Mouse (Mus musculus): Measurements from ENCODE around the gene Rnf208. TPM values are rescaled to one million over a fixed set of nuclear protein-coding genes. Genes with fewer than 3 reads are reported as not detected.
A peak's percentile ranks its signal among the peaks of the same experiment; 100 is the strongest.

The Rnf208 gene
- polyA plus RNA-seq, 1 experiment: 145 TPM

DNA sequence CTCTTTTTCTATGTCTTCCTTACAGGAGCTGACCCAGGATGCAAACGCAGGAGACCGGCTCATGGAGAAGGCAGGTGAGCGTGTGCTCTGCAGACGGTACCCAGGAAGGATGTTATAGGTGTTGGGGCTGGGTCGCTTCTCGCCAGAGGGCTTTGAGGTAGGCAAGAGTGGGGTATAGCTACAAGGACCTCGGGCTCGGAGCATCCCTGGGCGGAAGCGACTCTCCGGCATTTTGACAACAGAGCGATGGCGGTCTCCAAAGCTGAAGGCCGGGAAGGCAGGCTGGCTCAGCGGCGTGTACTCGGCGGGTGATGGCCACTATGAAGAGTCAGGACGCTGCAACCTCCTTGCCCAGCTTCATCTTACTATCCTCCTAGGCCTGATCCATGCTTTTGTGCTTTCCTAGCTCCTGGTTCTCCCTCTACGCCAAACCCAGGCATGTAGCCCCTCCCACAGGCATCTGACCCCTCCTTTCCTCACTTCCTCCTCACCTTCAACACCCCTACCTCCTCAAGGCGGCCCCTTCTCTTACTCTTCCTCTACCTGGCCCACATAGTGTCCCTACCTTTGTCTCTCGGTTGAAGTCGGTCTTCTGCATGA lies 28.7 kb upstream of the Rnf208 start:
- WGBS: 75% methylated on average over 23 of the region's 23 CpGs
- TF ChIP-seq POLR2A (IDR thresholded peaks at IDR 0.05; ENCODE audit: low read depth, low read length): no peak
- no peak for TF ChIP-seq CTCF (IDR thresholded peaks at IDR 0.05; ENCODE audit: extremely low read depth, insufficient read length, insufficient replicate concordance, low read depth, low read length)
- Histone ChIP-seq H3K27ac (ENCODE audit: insufficient read depth, low read depth, low read length) (no peak overlapping the region), H3K4me1 (ENCODE audit: control insufficient read depth, insufficient read depth, insufficient read length, low read length) (peaks cover 10% of the 10 kb centered on the region), H3K36me3 (ENCODE audit: control insufficient read depth, insufficient read depth, low read length) (peaks cover 6% of the 10 kb centered on the region), H3K4me3 (ENCODE audit: low read depth, low read length) (no peak overlapping the region), H3K27me3 (ENCODE audit: control insufficient read depth, insufficient read depth, low read length) (no peaks in the 10 kb centered on the region)

DNA sequence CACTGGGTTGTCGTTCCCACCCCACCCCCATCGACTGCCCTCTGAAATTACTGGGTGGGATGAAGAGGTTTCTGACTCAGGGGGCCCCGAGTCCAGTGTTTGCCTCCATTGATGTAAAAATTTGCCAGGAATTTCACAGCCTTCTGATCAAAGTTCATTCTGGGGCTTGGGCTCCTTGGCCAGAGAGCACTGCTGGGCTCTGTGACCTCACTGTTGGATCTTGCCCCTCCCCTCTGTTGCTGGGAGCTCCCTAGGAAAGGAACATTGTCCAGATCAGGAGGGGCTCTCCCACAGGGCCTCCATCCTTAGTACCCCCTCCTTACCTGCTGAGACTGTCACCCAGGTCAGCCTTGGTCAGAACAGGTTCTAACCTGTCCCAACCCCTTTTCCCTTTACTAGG lies 27.6 kb upstream of the Rnf208 start, which contains the start of gene Stpg3:
Gene Stpg3 (minus strand): TSS at position 194 of the 400 bp plus-strand sequence.
- TF ChIP-seq POLR2A (IDR thresholded peaks at IDR 0.05; ENCODE audit: low read depth, low read length) (no peak), CTCF (IDR thresholded peaks at IDR 0.05; ENCODE audit: extremely low read depth, insufficient read length, insufficient replicate concordance, low read depth, low read length) (no peak)
- Histone ChIP-seq H3K4me3 (ENCODE audit: low read depth, low read length) (no peak within 1 kb of the TSS), H3K27ac (ENCODE audit: insufficient read depth, low read depth, low read length) (no peak within 1 kb of the TSS), H3K36me3 (ENCODE audit: control insufficient read depth, insufficient read depth, low read length) (peaks cover 2% of the 10 kb centered on the region), H3K27me3 (ENCODE audit: control insufficient read depth, insufficient read depth, low read length) (no peaks in the 10 kb centered on the region), H3K4me1 (ENCODE audit: control insufficient read depth, insufficient read depth, insufficient read length, low read length) (peaks cover 10% of the 10 kb centered on the region)
- 38% methylated on average over 3 of the region's 3 CpGs for WGBS

DNA sequence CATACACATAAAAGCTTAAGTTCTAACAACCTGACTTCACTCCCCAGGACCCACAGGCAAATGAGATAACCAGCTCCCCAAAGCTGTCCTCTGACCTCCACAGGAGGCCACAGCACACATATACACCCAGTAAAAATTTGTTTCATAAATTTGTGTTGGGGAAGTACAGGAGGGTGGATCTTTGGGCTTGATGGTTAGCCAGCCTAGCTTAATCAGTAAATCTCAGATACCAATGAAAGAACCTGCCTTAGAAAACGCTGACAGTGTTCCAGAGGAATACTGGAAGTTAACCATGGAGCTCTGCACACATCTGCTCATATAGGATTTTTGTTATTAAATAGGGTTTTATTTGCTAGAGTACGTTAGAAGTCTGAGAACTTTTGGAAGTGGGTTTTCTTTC lies 24.4 kb upstream of the Rnf208 start:
- no peak for TF ChIP-seq POLR2A (IDR thresholded peaks at IDR 0.05; ENCODE audit: low read depth, low read length)
- no peak for TF ChIP-seq CTCF (IDR thresholded peaks at IDR 0.05; ENCODE audit: extremely low read depth, insufficient read length, insufficient replicate concordance, low read depth, low read length)
- Histone ChIP-seq H3K4me3 (ENCODE audit: low read depth, low read length) (no peak overlapping the region), H3K4me1 (ENCODE audit: control insufficient read depth, insufficient read depth, insufficient read length, low read length) (peaks cover 2% of the 10 kb centered on the region; the same call in 1 of the 2 replicates), H3K36me3 (ENCODE audit: control insufficient read depth, insufficient read depth, low read length) (peaks cover 10% of the 10 kb centered on the region), H3K27ac (ENCODE audit: insufficient read depth, low read depth, low read length) (no peak overlapping the region), H3K27me3 (ENCODE audit: control insufficient read depth, insufficient read depth, low read length) (no peaks in the 10 kb centered on the region)
- WGBS: 63% methylated on average over 2 of the region's 2 CpGs

DNA sequence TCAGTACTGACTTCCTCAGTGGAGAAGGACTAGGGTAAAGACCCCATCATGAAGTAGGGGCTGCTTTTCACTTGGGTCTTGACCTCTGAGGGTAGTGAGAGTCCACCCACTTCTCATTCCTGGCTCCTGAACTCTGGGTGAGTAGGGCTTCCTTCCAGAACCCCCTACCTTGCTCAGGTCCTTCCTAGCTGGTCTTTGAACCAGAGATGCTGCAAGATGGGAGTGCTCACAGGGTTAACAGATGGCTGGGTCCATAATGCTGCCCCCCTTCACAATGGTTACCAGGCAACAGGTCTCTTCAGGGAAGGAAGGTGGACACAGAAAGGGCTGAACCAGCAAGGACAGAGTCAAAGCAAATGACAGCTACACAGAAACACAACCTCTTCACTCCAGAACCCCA lies 23.6 kb upstream of the Rnf208 start, which contains the start of gene Fam166a:
Gene Fam166a (plus strand): TSS at position 301 of the 400 bp plus-strand sequence.
- no peak within 1 kb of the TSS for H3K4me3 ChIP-seq (ENCODE audit: low read depth, low read length)
- peaks cover 2% of the 10 kb centered on the region; the same call in 1 of the 2 replicates for H3K4me1 ChIP-seq (ENCODE audit: control insufficient read depth, insufficient read depth, insufficient read length, low read length)
- H3K36me3 ChIP-seq (ENCODE audit: control insufficient read depth, insufficient read depth, low read length): peaks cover 13% of the 10 kb centered on the region
- H3K27me3 ChIP-seq (ENCODE audit: control insufficient read depth, insufficient read depth, low read length): no peaks in the 10 kb centered on the region
- TF ChIP-seq CTCF (IDR thresholded peaks at IDR 0.05; ENCODE audit: extremely low read depth, insufficient read length, insufficient replicate concordance, low read depth, low read length) (no peak), POLR2A (IDR thresholded peaks at IDR 0.05; ENCODE audit: low read depth, low read length) (no peak)
- no peak within 1 kb of the TSS for H3K27ac ChIP-seq (ENCODE audit: insufficient read depth, low read depth, low read length)

DNA sequence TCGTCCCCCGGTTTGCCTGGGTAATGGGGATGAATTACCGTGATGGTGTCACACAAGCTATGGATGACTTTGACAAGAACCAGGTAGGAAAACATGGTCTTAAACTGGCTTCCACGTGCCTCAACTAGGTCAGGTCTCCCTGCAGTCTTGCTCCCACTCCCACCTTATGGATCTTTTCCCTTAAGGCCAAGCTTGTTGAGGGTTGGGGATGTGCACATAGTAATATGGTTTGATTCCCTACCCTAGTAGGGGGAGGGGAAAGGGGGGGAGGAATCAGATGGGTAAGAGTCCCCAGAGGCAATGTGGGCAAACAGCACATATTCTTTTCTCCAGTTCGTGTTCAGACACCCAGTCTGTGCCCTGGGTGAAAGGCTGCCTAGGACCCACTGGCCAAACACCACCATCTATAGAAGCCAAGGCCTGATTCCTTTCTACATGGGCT lies 20.7 kb upstream of the Rnf208 start:
- Histone ChIP-seq H3K27me3 (ENCODE audit: control insufficient read depth, insufficient read depth, low read length) (no peaks in the 10 kb centered on the region), H3K36me3 (ENCODE audit: control insufficient read depth, insufficient read depth, low read length) (peaks cover 14% of the 10 kb centered on the region), H3K4me1 (ENCODE audit: control insufficient read depth, insufficient read depth, insufficient read length, low read length) (peaks cover 2% of the 10 kb centered on the region; the same call in 1 of the 2 replicates), H3K4me3 (ENCODE audit: low read depth, low read length) (no peak overlapping the region), H3K27ac (ENCODE audit: insufficient read depth, low read depth, low read length) (no peak overlapping the region)
- TF ChIP-seq CTCF (IDR thresholded peaks at IDR 0.05; ENCODE audit: extremely low read depth, insufficient read length, insufficient replicate concordance, low read depth, low read length) (no peak), POLR2A (IDR thresholded peaks at IDR 0.05; ENCODE audit: low read depth, low read length) (no peak)
- WGBS: 72% methylated on average over 5 of the region's 5 CpGs

DNA sequence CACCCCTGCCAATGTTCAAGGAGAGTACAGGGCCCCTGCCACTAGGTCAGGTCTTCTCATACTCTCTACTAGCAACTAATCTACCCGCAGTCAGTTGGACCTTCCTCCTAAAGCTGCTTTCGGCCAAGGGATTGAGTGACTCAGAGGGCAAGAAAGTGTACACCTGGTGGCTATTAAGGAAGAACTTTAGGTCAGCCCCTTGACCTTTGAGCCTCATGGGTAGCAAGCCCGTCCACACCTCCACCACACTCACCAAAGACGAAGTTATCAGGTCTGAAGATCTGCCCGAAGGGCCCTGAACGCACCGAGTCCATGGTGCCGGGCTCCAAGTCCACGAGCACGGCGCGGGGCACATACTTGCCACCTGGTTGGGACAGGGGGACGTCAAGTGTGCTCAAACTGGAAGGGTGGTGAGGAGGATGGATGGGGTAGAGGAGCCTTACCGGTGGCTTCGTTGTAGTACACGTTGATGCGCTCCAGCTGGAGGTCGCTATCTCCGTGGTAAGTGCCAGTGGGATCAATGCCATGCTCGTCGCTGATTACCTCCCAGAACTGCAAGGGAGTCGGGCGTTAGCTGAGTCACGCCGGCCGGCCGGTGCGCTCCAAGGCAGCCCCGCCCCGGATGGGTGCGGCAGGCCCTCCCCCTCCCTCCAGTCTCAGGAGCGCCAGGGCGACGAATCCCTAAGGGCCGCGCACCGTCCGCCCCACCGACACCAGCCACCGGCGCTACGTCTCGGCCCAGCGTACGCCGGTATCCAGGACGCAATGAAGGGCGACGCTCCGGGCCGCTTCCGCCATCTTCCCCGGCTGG lies 18.2 kb upstream of the Rnf208 start:
- under 1% methylated on average over 53 of the region's 53 CpGs for WGBS
- peaks cover 4% of the 10 kb centered on the region for H3K4me1 ChIP-seq (ENCODE audit: control insufficient read depth, insufficient read depth, insufficient read length, low read length)
- TF ChIP-seq POLR2A (IDR thresholded peaks at IDR 0.05; ENCODE audit: low read depth, low read length) (no peak), CTCF (IDR thresholded peaks at IDR 0.05; ENCODE audit: extremely low read depth, insufficient read length, insufficient replicate concordance, low read depth, low read length) (no peak)
- H3K27ac ChIP-seq (ENCODE audit: insufficient read depth, low read depth, low read length): peak overlapping the region; percentile 99
- H3K36me3 ChIP-seq (ENCODE audit: control insufficient read depth, insufficient read depth, low read length): peaks cover 14% of the 10 kb centered on the region
- no peaks in the 10 kb centered on the region for H3K27me3 ChIP-seq (ENCODE audit: control insufficient read depth, insufficient read depth, low read length)
- H3K4me3 ChIP-seq (ENCODE audit: low read depth, low read length): peak overlapping the region; percentile 81

DNA sequence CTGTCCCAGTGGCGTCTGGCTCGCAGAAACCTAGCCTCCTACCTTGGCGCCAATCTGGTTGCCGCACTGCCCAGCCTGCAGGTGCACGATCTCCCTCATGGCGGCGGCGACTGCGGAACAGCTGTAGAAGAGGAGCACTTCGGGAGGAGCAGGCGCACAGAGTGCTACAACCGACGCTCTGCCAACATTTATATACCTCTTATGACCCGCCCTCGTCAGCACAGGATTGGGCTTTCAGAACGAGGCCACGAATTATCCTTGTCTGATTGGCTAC lies 17.6 kb upstream of the Rnf208 start, which contains the start of gene Tubb4b:
Gene Tubb4b (minus strand): TSS at position 211 of the 274 bp plus-strand sequence.
- TF ChIP-seq CTCF (IDR thresholded peaks at IDR 0.05; ENCODE audit: extremely low read depth, insufficient read length, insufficient replicate concordance, low read depth, low read length) (no peak), POLR2A (IDR thresholded peaks at IDR 0.05; ENCODE audit: low read depth, low read length) (peak; percentile 99)
- peaks cover 8% of the 10 kb centered on the region for H3K4me1 ChIP-seq (ENCODE audit: control insufficient read depth, insufficient read depth, insufficient read length, low read length)
- under 1% methylated on average over 17 of the region's 17 CpGs for WGBS

More for the DNA sequence above, 17.6 kb upstream of the Rnf208 start, which contains the start of gene Tubb4b:
- Histone ChIP-seq H3K36me3 (ENCODE audit: control insufficient read depth, insufficient read depth, low read length) (peaks cover 14% of the 10 kb centered on the region), H3K27me3 (ENCODE audit: control insufficient read depth, insufficient read depth, low read length) (no peaks in the 10 kb centered on the region), H3K27ac (ENCODE audit: insufficient read depth, low read depth, low read length) (peak within 1 kb of the TSS; percentile 99), H3K4me3 (ENCODE audit: low read depth, low read length) (peak within 1 kb of the TSS; percentile 83)

Data from small intestine, adult 2 months (tissue).